Mouse (Mus musculus) small intestine, adult 2 months (tissue): ENCODE measurements around the gene Gsc2. TPM values are rescaled to one million over a fixed set of nuclear protein-coding genes. Genes with fewer than 3 reads are reported as not detected.
A peak's percentile ranks its signal among the peaks of the same experiment; 100 is the strongest.

Experiments
- H3K27ac ChIP-seq: fragments of 200-500 bp; 2 replicates; pipeline ENCODE4 v1.5.1; 2012; ENCODE audit warnings: low read depth, low read length, control low read depth, inconsistent platforms; ENCODE audit not compliant: insufficient read depth
- H3K27me3 ChIP-seq: fragments of 200-500 bp; 2 replicates; pipeline ENCODE4 v1.6.1; 2012; ENCODE audit warnings: mild to moderate bottlenecking, moderate library complexity, low read length, inconsistent platforms; ENCODE audit not compliant: control insufficient read depth, insufficient read depth
- H3K36me3 ChIP-seq: fragments of 200-500 bp; 2 replicates; pipeline ENCODE4 v1.6.1; 2012; ENCODE audit warnings: mild to moderate bottlenecking, low read length, control low read depth, inconsistent platforms; ENCODE audit not compliant: control insufficient read depth, insufficient read depth
- H3K4me1 ChIP-seq: fragments of 200-500 bp; 2 replicates; pipeline ENCODE4 v1.6.1; 2012; ENCODE audit warnings: low read length, inconsistent platforms, mixed read lengths; ENCODE audit not compliant: control insufficient read depth, insufficient read depth, insufficient read length
- H3K4me3 ChIP-seq: fragments of 200-500 bp; 2 replicates; pipeline ENCODE4 v1.5.1; 2012; ENCODE audit warnings: low read depth, mild to moderate bottlenecking, control low read depth, inconsistent platforms, low read length, moderate library complexity
- CTCF ChIP-seq: fragments of 200-500 bp; IDR thresholded peaks from 2 replicates; pipeline ENCODE4 v1.5.1; 2012; ENCODE audit warnings: low read depth, mild to moderate bottlenecking, control low read depth, inconsistent platforms, low read length, moderate library complexity, mixed read lengths; ENCODE audit not compliant: insufficient replicate concordance, insufficient read length; ENCODE audit errors: extremely low read depth
- POLR2A ChIP-seq: fragments of 200-500 bp; IDR thresholded peaks from 2 replicates; pipeline ENCODE4 v1.6.1; 2012; ENCODE audit warnings: low read depth, mild to moderate bottlenecking, control low read depth, inconsistent platforms, low read length, moderate library complexity
- WGBS: fragments of 180-500 bp; shearing (Covaris S2); methylation state at CpG from one replicate; pipeline ENCODE4 v1.1.7; 2018; 5-methylcytosine and 5-hydroxymethylcytosine counted together
- polyA plus RNA-seq: library from polyadenylated mRNA; depleted of rRNA; stranded (reverse); fragments of >200 nt; gene quantifications from 2 replicates; pipeline ENCODE4 v1.2.3, GENCODE M21; 2012

Gsc2 gene
- polyA plus RNA-seq, 1 experiment: not detected

DNA sequence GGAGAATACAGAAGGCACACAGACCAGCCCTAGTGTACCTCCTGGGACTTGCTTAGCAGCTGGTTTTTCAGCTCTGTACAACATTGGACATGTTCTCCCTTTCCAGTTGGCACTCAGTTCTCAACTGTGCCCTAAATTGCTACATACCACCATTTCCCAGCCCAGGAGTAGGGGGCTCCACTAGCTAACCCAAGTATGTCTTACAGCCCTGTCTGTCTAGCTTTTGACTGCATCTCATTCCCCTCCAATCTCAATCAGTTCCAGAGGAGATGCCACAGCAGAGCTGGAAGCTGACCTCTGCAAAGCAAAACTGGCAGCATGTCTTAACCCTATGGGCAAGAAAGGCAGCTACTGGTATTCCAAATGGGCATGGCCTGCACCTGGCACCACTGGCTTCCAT lies 18.8 kb downstream of the Gsc2 start:
- TF ChIP-seq CTCF (no peak), POLR2A (no peak)

DNA sequence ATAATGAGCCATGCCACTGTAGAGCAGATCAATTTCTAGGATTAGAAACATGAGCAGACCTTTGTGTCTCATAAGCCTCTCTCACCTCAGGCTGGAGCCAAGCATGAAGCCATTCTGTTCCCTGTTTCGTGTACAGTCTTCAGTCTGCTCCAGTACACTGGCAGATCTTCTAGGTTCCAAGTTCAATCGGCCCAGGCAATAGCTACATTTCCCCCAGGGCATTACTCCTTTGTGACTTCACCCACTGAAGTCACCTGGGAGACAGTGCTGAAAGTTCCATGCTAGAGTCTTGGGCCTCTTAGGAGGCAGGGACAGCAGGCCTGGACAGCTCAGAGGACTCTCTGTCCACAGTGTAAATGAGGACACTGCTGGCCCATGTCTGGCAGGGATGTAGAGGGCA lies 20.9 kb downstream of the Gsc2 start, which contains the start of gene Tssk1:
TSS of gene Tssk1 (plus strand) at position 301 of the 400 bp plus-strand sequence.
- TF ChIP-seq CTCF (no peak), POLR2A (no peak)
- peaks cover 3% of the 10 kb centered on the region; the same call in 1 of the 2 replicates for H3K36me3 ChIP-seq
- H3K4me3 ChIP-seq: no peak within 1 kb of the TSS
- no peaks in the 10 kb centered on the region for H3K27me3 ChIP-seq
- 71% methylated on average over 2 of the region's 2 CpGs for WGBS
- no peak within 1 kb of the TSS for H3K27ac ChIP-seq
- peaks cover 17% of the 10 kb centered on the region; the same call in 1 of the 2 replicates for H3K4me1 ChIP-seq

More for the DNA sequence above, 18.8 kb downstream of the Gsc2 start:
- H3K4me3 ChIP-seq: no peak overlapping the region
- no peaks in the 10 kb centered on the region for H3K27me3 ChIP-seq
- peaks cover 12% of the 10 kb centered on the region for H3K36me3 ChIP-seq
- no peak overlapping the region for H3K27ac ChIP-seq
- H3K4me1 ChIP-seq: peaks cover 8% of the 10 kb centered on the region; the same call in 1 of the 2 replicates

DNA sequence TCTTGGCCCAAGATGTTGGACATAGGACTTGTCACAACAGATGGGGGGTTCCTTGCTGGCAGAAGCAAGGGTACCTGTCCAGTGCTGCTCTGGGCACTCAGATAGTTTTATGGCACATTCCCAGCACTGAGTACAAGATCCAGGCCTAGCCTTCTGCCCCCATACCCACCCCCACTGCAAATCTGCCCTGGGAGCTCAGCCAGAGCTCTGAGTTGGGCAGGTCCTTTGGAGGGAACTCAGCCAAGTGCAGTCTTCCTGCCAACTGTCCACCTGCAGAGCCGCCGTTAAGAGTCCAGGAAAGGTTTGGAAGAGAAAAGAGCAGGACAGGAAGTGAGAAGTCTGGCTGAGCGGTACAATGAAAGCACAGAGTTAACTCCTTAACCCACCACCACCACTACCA lies 22.3 kb downstream of the Gsc2 start:
- TF ChIP-seq CTCF (no peak), POLR2A (no peak)
- 0 out of 2 replicates have a peak overlapping the region, but pooled peaks have one; percentile 17 for H3K27ac ChIP-seq
- WGBS: 8% methylated on average over 3 of the region's 3 CpGs

DNA sequence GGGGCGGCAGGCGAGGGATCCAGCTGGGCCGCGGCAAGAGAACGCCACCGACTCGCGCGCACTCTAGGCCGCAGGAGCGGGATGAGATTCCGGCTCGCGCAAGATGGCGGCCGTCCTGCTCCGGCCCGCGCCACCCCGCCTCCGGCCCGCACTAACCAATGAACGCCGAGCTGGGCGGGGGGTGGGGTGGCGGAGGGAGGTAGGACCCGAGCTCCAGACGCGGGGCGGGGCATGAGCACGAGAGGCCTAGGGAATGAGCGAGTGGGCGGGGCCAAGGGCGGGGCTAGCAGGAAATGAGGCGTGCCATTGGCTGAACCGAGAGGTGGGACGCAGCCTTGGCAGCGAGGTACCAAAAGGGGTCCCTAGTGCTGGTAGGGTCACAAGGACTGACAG lies 23.3 kb downstream of the Gsc2 start, which contains the start of gene Gm20518:
TSS of gene Gm20518 (minus strand) at position 105 of the 393 bp plus-strand sequence.
- H3K4me1 ChIP-seq: peaks cover 17% of the 10 kb centered on the region; the same call in 1 of the 2 replicates
- no peaks in the 10 kb centered on the region for H3K27me3 ChIP-seq
- 0 out of 2 replicates have a peak, but pooled peaks have one; percentile 50 for TF ChIP-seq POLR2A
- no peak for TF ChIP-seq CTCF
- H3K36me3 ChIP-seq: no peaks in the 10 kb centered on the region
- WGBS: 1% methylated on average over 38 of the region's 38 CpGs
- H3K27ac ChIP-seq: peak within 1 kb of the TSS; percentile 81
- H3K4me3 ChIP-seq: peak within 1 kb of the TSS; percentile 89

More for the DNA sequence above, 22.3 kb downstream of the Gsc2 start:
- peaks cover 17% of the 10 kb centered on the region; the same call in 1 of the 2 replicates for H3K4me1 ChIP-seq
- no peak overlapping the region for H3K4me3 ChIP-seq
- H3K36me3 ChIP-seq: no peaks in the 10 kb centered on the region
- no peaks in the 10 kb centered on the region for H3K27me3 ChIP-seq

DNA sequence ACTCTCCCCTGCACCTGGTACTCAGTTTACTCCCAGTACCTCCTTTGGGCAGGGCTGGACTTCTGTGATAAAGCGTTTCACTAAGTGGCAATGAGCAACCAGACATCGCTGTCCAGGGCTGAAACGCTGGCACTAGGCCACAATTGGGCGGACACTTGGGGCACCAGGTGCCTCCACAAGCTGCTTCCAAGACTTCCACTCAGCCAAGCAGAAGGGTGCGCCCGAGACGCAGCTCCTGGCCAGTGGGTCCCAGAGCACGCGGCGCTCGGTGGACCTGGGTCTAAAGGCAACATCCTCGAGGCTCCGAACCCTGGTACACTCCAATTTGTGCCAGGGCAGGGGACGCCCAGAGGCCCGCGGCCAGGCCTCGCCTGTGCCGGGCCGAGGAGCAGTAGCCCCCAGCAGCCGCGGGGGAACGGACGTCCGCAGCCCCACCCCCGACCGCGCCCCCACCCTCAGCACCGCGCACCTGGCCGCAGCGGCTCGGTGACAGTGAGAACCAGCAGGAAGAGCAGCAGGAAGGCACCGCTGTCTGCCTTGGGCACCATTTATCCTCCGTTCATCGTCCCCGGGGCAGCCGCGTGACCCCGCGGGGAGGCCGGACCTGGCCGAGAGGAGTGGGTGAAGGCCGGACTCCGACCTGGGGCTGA lies 23.8 kb downstream of the Gsc2 start:
- under 1% methylated on average over 44 of the region's 44 CpGs for WGBS
- peak overlapping the region; percentile 81 for H3K27ac ChIP-seq
- no peaks in the 10 kb centered on the region for H3K36me3 ChIP-seq
- no peak for TF ChIP-seq CTCF
- TF ChIP-seq POLR2A: no peak; the same call in 1 of the 2 replicates
- peaks cover 17% of the 10 kb centered on the region; the same call in 1 of the 2 replicates for H3K4me1 ChIP-seq
- no peaks in the 10 kb centered on the region for H3K27me3 ChIP-seq
- peak overlapping the region; percentile 89 for H3K4me3 ChIP-seq

DNA sequence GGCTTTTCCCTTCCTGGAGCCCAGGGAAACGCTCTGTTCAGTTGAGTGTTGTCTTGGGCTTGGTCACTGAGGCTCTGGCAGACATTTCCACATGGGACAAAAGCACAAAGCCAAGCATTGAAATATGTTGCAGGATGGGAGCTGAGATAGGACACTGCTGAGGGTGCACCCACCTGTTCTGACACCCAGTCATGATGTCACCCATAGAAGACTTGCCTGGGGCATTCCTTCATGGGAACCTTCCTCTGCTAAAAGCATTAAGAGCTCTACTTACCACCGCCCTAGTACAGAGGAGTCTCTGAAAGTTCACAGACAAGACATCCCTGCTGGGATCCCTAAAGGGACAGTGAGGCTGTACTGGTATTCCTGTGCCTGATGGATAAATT lies 24.5 kb downstream of the Gsc2 start:
- Histone ChIP-seq H3K4me1 (peaks cover 17% of the 10 kb centered on the region; the same call in 1 of the 2 replicates), H3K36me3 (no peaks in the 10 kb centered on the region), H3K4me3 (peak overlapping the region; percentile 89; the same call in 1 of the 2 replicates), H3K27ac (peak overlapping the region; percentile 81; the same call in 1 of the 2 replicates), H3K27me3 (no peaks in the 10 kb centered on the region)
- WGBS: 11% methylated on average over 2 of the region's 2 CpGs
- no peak for TF ChIP-seq POLR2A
- TF ChIP-seq CTCF: no peak

DNA sequence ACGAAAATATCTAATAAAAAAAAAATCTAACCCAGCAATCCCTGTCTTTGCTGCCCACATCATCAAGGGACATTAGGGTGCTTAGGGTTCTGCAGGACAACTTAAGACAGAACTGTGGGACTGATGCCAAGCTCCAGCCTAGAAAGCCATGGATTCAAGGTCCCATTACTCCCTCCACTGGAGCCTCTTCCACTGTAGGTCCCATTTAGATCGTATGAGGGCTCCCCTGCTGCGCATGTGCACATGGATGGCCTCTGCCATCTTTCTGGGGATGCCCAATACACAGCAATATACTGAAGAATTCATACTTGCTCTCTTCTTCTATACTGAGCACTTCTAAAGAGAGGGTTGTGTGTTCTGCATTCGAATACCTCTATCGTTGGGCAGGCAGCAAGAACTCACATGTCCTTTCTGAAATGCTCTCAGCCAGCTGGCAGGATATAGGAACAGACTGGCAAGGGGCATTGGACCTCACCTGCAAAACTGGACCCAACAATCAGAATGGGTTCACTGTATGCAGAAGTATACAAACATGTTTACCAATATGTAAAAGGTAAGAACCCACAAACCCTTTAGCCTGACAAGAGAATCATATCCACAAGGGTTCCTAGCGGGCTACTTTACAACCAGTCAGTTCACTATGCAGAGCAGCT lies 25.0 kb downstream of the Gsc2 start:
- no peak overlapping the region for H3K4me3 ChIP-seq
- 56% methylated on average over 6 of the region's 6 CpGs for WGBS
- TF ChIP-seq POLR2A: no peak
- no peak for TF ChIP-seq CTCF

More for the DNA sequence above, 25.0 kb downstream of the Gsc2 start:
- no peaks in the 10 kb centered on the region for H3K27me3 ChIP-seq
- H3K27ac ChIP-seq: no peak overlapping the region
- peaks cover 2% of the 10 kb centered on the region; the same call in 1 of the 2 replicates for H3K36me3 ChIP-seq
- peaks cover 17% of the 10 kb centered on the region; the same call in 1 of the 2 replicates for H3K4me1 ChIP-seq
